Comparison of ENCODE assay signal across 10 mouse cellular contexts in the genomic region with DNA sequence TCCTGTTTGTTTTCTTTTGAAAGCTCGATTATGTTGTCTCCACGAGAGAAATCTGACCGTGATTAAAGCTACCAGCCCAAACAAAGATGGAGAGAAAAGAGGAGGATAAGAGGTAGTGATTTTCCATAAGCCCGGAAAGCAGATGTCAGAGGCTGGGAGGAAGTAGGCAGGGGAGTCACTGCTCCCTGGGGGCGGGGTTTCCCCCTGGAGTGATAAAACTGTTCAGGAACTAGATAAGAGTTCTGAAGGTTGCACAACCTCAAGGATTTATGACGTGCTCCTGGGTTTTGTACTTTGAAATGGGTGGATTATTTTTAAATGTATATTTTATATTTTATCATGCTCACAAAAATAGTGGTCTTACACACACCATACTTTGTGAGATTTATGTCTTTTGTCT. TPM values are rescaled to one million over a fixed set of nuclear protein-coding genes. Genes with fewer than 3 reads are reported as not detected.
DNase-seq lines count a peak whose midpoint lies in the region; ATAC-seq and TF ChIP-seq lines count a peak whose summit lies in the region.
"Had no signal": no experiment of that assay in that cellular context is flagged by ENCODE, and none has a peak within 500 bp of the region (broad histone marks: within the 10 kb centered on the region; RNA-seq: fewer than 3 reads in every experiment).

No protein-coding gene starts in this region.

- no peak overlapping the region for H3K4me3 ChIP-seq in liver, embryonic 14.5 days (ENCODE audit: insufficient read depth in 1 of 2, low read depth in 2 of 2, low read length in 2 of 2)
- H3K4me3 ChIP-seq: liver, embryonic 15.5 days had no signal

- DNase-seq in 416B (ENCODE audit: low read depth) = peak; percentile 64
- DNase-seq in adrenal gland, postnatal 10 days = peak; percentile 72
- peak; percentile 37 for DNase-seq in induced T-regulatory cell, adult 2 months (ENCODE audit: low read depth)
- peak in 2 of 3 experiments; percentile 4 to 10 for DNase-seq in liver, embryonic 14.5 days (ENCODE audit: low read depth in 3 of 3, low spot score in 3 of 3)
- no peak for DNase-seq in spleen, postnatal 4 days (ENCODE audit: low spot score in 2 of 2)
- no peak for DNase-seq in left cerebral cortex, adult 8-10 months (ENCODE audit: low spot score in 2 of 2)
- no peak for DNase-seq in layer of hippocampus, adult 9-10 months (ENCODE audit: low spot score)
- no peak for DNase-seq in urinary bladder, postnatal 10 days (ENCODE audit: low spot score)

- no peak for TF ChIP-seq CTCF in liver, embryonic 14.5 days (IDR thresholded peaks at IDR 0.05; ENCODE audit: low read depth)

- no peaks in the 10 kb centered on the region for H3K27me3 ChIP-seq in liver, embryonic 14.5 days (ENCODE audit: control insufficient read depth, insufficient read depth, low read length)
- H3K27me3 ChIP-seq: liver, embryonic 15.5 days; Patski had no signal

- no peak overlapping the region for H3K27ac ChIP-seq in liver, embryonic 14.5 days
- H3K27ac ChIP-seq: liver, embryonic 15.5 days had no signal

- WGBS in liver, embryonic 14.5 days (ENCODE audit: insufficient replicate concordance) = 10% methylated on average over 6 of the region's 6 CpGs

- peaks cover 0 to 5% of the 10 kb centered on the region in 2 experiments; a peak in 2 of 4 replicates for H3K4me1 ChIP-seq in liver, embryonic 14.5 days (replicated peaks; ENCODE audit: control insufficient read depth in 2 of 2, insufficient read depth in 2 of 2, low read length in 1 of 2)
- H3K4me1 ChIP-seq: liver, embryonic 15.5 days had no signal

- H3K4me2 ChIP-seq in liver, embryonic 14.5 days (ENCODE audit: low read depth) = no peak overlapping the region
- H3K4me2 ChIP-seq: liver, embryonic 15.5 days had no signal

- H3K9me3 ChIP-seq in liver, embryonic 14.5 days (ENCODE audit: control insufficient read depth, low read length) = no peaks in the 10 kb centered on the region
- H3K9me3 ChIP-seq: liver, embryonic 15.5 days had no signal

- no peaks in the 10 kb centered on the region for H3K36me3 ChIP-seq in liver, embryonic 14.5 days (replicated peaks; ENCODE audit: control insufficient read depth, insufficient read depth, low read depth)
- H3K36me3 ChIP-seq: liver, embryonic 15.5 days had no signal

- TF ChIP-seq EP300 in liver, embryonic 14.5 days (IDR thresholded peaks at IDR 0.05; ENCODE audit: low read depth) = no peak

- no peak overlapping the region for H3K9ac ChIP-seq in liver, embryonic 14.5 days (replicated peaks)
- H3K9ac ChIP-seq: liver, embryonic 15.5 days had no signal

- ATAC-seq in liver, embryonic 14.5 days (ENCODE audit: insufficient read depth) = no peak
- ATAC-seq: Patski had no signal

RNA-seq across cellular contexts. Expression of gene Mical2, which starts 8.4 kb away (rescaled TPM):
- total RNA-seq in adrenal gland, postnatal 10 days (2021) = 10 to 100 TPM; 17.4 to 22.7 TPM
- polyA plus RNA-seq in liver, embryonic 14.5 days (2012; rRNA removed) = 1.3 and 1.4 TPM in 2 replicates
- 1.1 and 1.2 TPM in 2 replicates for polyA plus RNA-seq in liver, embryonic 14.5 days (2014; fragmentation: Nextera tagmentation; extraction: Ambion mirVana)
- 100 to 1,000 TPM; 370 to 442 (median 419) TPM for total RNA-seq in left cerebral cortex, adult 8-10 months (2022)

RNA-seq across cellular contexts. Expression of gene Dkk3, which starts 58.4 kb away (rescaled TPM):
- 10 to 100 TPM; 12.3 to 14.7 TPM for total RNA-seq in adrenal gland, postnatal 10 days (2021)
- 1.1 and 1.5 TPM in 2 replicates for polyA plus RNA-seq in liver, embryonic 14.5 days (2012; rRNA removed)
- 2.3 and 2.4 TPM in 2 replicates for polyA plus RNA-seq in liver, embryonic 14.5 days (2014; fragmentation: Nextera tagmentation; extraction: Ambion mirVana)
- total RNA-seq in left cerebral cortex, adult 8-10 months (2022) = 100 to 1,000 TPM; 210 to 234 (median 215) TPM

Comparison
In these comparisons a context has a peak if more than half of its experiments do, and no peak if none do; other contexts are left out.
1. DNase-seq: peak in 416B (single experiment), adrenal gland, postnatal 10 days (single experiment), induced T-regulatory cell, adult 2 months (single experiment) and liver, embryonic 14.5 days (2 of 3); none in spleen, postnatal 4 days (0 of 2), left cerebral cortex, adult 8-10 months (0 of 2), layer of hippocampus, adult 9-10 months (single experiment) and urinary bladder, postnatal 10 days (single experiment).
2. RNA of gene Mical2, which starts 8.4 kb away (total RNA-seq): 370 to 442 TPM in left cerebral cortex, adult 8-10 months; 17.4 to 22.7 TPM in adrenal gland, postnatal 10 days; every median in the first group is over 10 times any median in the second.
3. RNA of gene Dkk3, which starts 58.4 kb away (total RNA-seq): 210 to 234 TPM in left cerebral cortex, adult 8-10 months; 12.3 to 14.7 TPM in adrenal gland, postnatal 10 days; every median in the first group is over 10 times any median in the second.